Mouse (Mus musculus) stomach, postnatal 0 days (tissue): ENCODE data around the gene Dthd1. TPM values are rescaled to one million over a fixed set of nuclear protein-coding genes. Genes with fewer than 3 reads are reported as not detected.
A peak's percentile ranks its signal among the peaks of the same experiment; 100 is the strongest.

Source experiments
- ATAC-seq: fragments of 200-750 bp; cut with Nextera tagmentation; 2 replicates; pipeline ENCODE4 v1.8.0; 2017; ENCODE audit not compliant: low FRiP score, low TSS enrichment
- DNase-seq: peaks from one replicate; pipeline ENCODE4 v3.0.0-alpha.2; 2016; ENCODE audit warnings: low spot score
- H3K27ac ChIP-seq: fragments of 300-500 bp; sonication (generic); replicated peaks from 2 replicates; pipeline ENCODE4 v1.5.1; 2014; ENCODE audit warnings: mild to moderate bottlenecking, control low read depth
- H3K27me3 ChIP-seq: fragments of 300-500 bp; sonication (generic); 2 replicates; pipeline ENCODE4 v1.6.1; 2014; ENCODE audit warnings: low read length; ENCODE audit not compliant: control insufficient read depth, insufficient read depth
- H3K36me3 ChIP-seq: fragments of 300-500 bp; sonication (generic); 2 replicates; pipeline ENCODE4 v1.6.1; 2014; ENCODE audit warnings: low read length, mixed read lengths; ENCODE audit not compliant: control insufficient read depth, insufficient read depth
- H3K4me1 ChIP-seq: fragments of 300-500 bp; sonication (generic); replicated peaks from 2 replicates; pipeline ENCODE4 v1.6.1; 2014; ENCODE audit warnings: antibody characterized with exemption; ENCODE audit not compliant: control insufficient read depth, insufficient read depth
- H3K4me2 ChIP-seq: fragments of 300-500 bp; sonication (generic); replicated peaks from 2 replicates; pipeline ENCODE4 v1.6.1; 2014; ENCODE audit warnings: low read depth, mild to moderate bottlenecking, control low read depth, moderate library complexity
- H3K4me3 ChIP-seq: fragments of 300-500 bp; sonication (generic); 2 replicates; pipeline ENCODE4 v1.5.1; 2014; ENCODE audit warnings: low read depth, low read length, control low read depth
- H3K9ac ChIP-seq: fragments of 300-500 bp; sonication (generic); 2 replicates; pipeline ENCODE4 v1.6.1; 2014; ENCODE audit warnings: mild to moderate bottlenecking, low read length, control low read depth, mixed read lengths
- H3K9me3 ChIP-seq: fragments of 300-500 bp; sonication (generic); 2 replicates; pipeline ENCODE4 v1.6.1; 2016; ENCODE audit warnings: low read length; ENCODE audit not compliant: control insufficient read depth
- CTCF ChIP-seq: IDR thresholded peaks from 2 replicates; pipeline ENCODE4 v1.5.1; 2016; ENCODE audit warnings: antibody characterized with exemption, low read depth, mild to moderate bottlenecking, moderate library complexity
- EP300 ChIP-seq: optimal IDR thresholded peaks from 2 replicates; pipeline ENCODE3; 2016; ENCODE audit warnings: antibody characterized with exemption
- WGBS: fragments of 180-500 bp; shearing (Covaris S2); extraction: QIAGEN DNeasy Blood & Tissue Kit; methylation state at CpG from one replicate; pipeline ENCODE4 v1.1.7; 2014; 5-methylcytosine and 5-hydroxymethylcytosine counted together
- polyA plus RNA-seq: library from polyadenylated mRNA; unstranded; fragments of >200 nt; fragmentation: Nextera tagmentation; extraction: Ambion mirVana; gene quantifications from 2 replicates; pipeline ENCODE4 v1.2.1, GENCODE M21; 2015

Dthd1 gene
- polyA plus RNA-seq, 1 experiment from 2014 or later = 0.07 TPM

GRCm38 (mm10) chr5:62895326-62895725 lies 81.7 kb downstream of the Dthd1 start:
- no peak for ATAC-seq
- Histone ChIP-seq H3K36me3 (no peaks in the 10 kb centered on the region), H3K27me3 (no peaks in the 10 kb centered on the region), H3K9me3 (no peaks in the 10 kb centered on the region), H3K4me1 (no peaks in the 10 kb centered on the region), H3K4me2 (no peak overlapping the region), H3K4me3 (no peak overlapping the region), H3K27ac (no peak overlapping the region), H3K9ac (no peak overlapping the region)
- 54% methylated on average over 3 of the region's 3 CpGs for WGBS
- no peak for DNase-seq
- peak; percentile 83 for TF ChIP-seq CTCF
- no peak for TF ChIP-seq EP300

- no peaks in the 10 kb centered on the region for H3K9me3 ChIP-seq
- DNase-seq (no peak), ATAC-seq (no peak)
- H3K4me3 ChIP-seq = no peak overlapping the region
- WGBS = 63% methylated on average over 2 of the region's 2 CpGs
- no peak overlapping the region for H3K4me2 ChIP-seq
- TF ChIP-seq CTCF = peak; percentile 38
- TF ChIP-seq EP300 = no peak
- H3K27me3 ChIP-seq = no peaks in the 10 kb centered on the region
- H3K4me1 ChIP-seq = no peaks in the 10 kb centered on the region
- H3K9ac ChIP-seq = no peak overlapping the region
- no peak overlapping the region for H3K27ac ChIP-seq
- H3K36me3 ChIP-seq = no peaks in the 10 kb centered on the region
Observed at GRCm38 (mm10) chr5:62906954-62907353, 93.3 kb downstream of the Dthd1 start.

- no peaks in the 10 kb centered on the region for H3K27me3 ChIP-seq
- no peak for ATAC-seq
Observed at GRCm38 (mm10) chr5:62909074-62909473, 95.5 kb downstream of the Dthd1 start.

DNA sequence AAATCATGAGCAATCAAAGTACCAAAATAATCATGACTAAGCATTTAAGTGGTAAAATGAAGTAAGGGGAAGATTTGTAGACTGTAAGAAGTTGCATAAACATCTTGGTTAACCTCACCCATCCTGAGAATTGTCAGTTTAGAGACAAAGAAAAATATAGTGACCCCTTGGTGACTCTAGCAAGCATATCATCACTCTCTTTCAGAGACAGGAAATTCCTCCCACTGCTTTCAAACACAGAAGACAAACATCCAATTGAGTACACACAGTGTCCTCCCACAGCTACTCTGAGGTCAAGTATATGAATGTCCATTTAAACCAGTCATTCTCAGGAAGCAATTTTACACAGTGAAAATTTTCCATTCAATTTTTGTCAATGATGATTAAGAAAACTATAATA lies 111.0 kb downstream of the Dthd1 start:
- H3K4me3 ChIP-seq = no peak overlapping the region
- H3K4me1 ChIP-seq = no peaks in the 10 kb centered on the region
- H3K27ac ChIP-seq = no peak overlapping the region
- DNase-seq = no peak
- no peaks in the 10 kb centered on the region for H3K27me3 ChIP-seq
- ATAC-seq = no peak
- no peak overlapping the region for H3K9ac ChIP-seq
- no peak overlapping the region for H3K4me2 ChIP-seq
- H3K36me3 ChIP-seq = no peaks in the 10 kb centered on the region
- TF ChIP-seq EP300 (no peak), CTCF (no peak)
- no peaks in the 10 kb centered on the region for H3K9me3 ChIP-seq

More at GRCm38 (mm10) chr5:62909074-62909473, 95.5 kb downstream of the Dthd1 start:
- no peak overlapping the region for H3K4me2 ChIP-seq
- H3K9me3 ChIP-seq = no peaks in the 10 kb centered on the region
- DNase-seq = no peak
- H3K27ac ChIP-seq = no peak overlapping the region
- WGBS = 80% methylated on average over 5 of the region's 5 CpGs
- H3K36me3 ChIP-seq = no peaks in the 10 kb centered on the region
- H3K9ac ChIP-seq = no peak overlapping the region
- TF ChIP-seq EP300 (no peak), CTCF (no peak)
- H3K4me1 ChIP-seq = no peaks in the 10 kb centered on the region
- H3K4me3 ChIP-seq = no peak overlapping the region

Other genes starting within 250 kb of the Dthd1 start
- 18.5 and 18.7 TPM in 2 replicates for gene Arap2, start 47.7 kb upstream of the Dthd1 start, polyA plus RNA-seq